Mouse (Mus musculus): ENCODE measurements at regions not wholly inside any gene's neighbourhood (a gene's known extent, or its start where the extent isn't known, plus 50 kb on each side); places are given as distances from the start of the nearest gene placed in this dataset.

DNA sequence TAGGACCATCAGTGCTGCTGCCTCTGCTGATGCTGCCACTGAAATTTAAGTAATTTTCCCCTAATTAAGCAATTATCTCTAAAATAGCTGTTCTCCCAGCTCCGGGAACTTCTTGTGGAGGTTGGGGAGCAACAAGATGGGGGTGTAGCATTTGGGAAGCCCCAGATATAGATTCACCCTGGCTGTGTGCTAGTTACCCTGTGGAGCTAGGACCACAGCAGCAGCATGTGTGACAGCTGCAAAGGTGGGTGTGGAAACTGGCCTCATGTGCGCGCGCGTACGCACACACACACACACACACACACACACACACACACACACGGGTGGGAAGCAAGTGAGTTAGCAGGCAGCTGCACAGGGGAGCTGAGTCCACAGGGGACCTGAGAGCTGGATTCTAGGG lies 126.2 kb upstream of the Sdk2 start:
- no peaks in the 10 kb centered on the region for H3K27me3 ChIP-seq (ENCODE audit: control insufficient read depth, insufficient read depth, low read length)
- WGBS, result 82% methylated on average over 7 of the region's 7 CpGs

DNA sequence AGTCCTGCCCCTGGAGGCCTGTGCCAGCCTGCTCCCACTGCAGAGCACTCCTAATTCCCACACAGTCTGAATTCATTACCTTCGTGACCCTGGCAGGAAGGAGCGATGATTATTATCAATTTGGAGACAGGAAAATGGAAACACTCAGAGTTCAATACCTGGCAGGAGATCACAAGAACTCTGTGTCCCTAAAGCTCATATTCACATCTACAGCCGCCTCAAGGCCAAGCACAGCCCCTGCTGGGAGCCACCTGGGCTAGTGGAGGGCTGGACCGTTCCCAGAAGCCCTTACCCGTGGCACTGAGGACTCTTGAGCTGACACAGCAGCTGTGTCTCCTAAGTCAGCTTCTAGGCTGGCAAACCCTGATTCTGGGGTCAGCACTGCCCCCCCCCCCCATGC lies 124.8 kb upstream of the Sdk2 start:
- 43% methylated on average over 5 of the region's 5 CpGs for WGBS
- H3K27ac ChIP-seq (replicated peaks; ENCODE audit: low read depth, low read length), result no peak overlapping the region
- no peak overlapping the region for H3K4me2 ChIP-seq (ENCODE audit: low read depth, low read length)
- no peaks in the 10 kb centered on the region; the same call in 1 of the 2 replicates for H3K36me3 ChIP-seq (replicated peaks; ENCODE audit: control insufficient read depth, insufficient read depth, low read depth, low read length)
- H3K4me3 ChIP-seq (ENCODE audit: low read depth, low read length), result no peak overlapping the region
- DNase-seq (ENCODE audit: low spot score), result no peak
- no peaks in the 10 kb centered on the region for H3K27me3 ChIP-seq (ENCODE audit: control insufficient read depth, insufficient read depth, low read length)
- no peaks in the 10 kb centered on the region for H3K4me1 ChIP-seq (ENCODE audit: control insufficient read depth, insufficient read depth, low read length)
- ATAC-seq (replicated peaks; ENCODE audit: insufficient number of reproducible peaks, low FRiP score, low TSS enrichment, low read depth), result no peak
- H3K9ac ChIP-seq (replicated peaks; ENCODE audit: low read length), result no peak overlapping the region
- H3K9me3 ChIP-seq (replicated peaks; ENCODE audit: control insufficient read depth, low read length), result no peaks in the 10 kb centered on the region

More for the DNA sequence above, 126.2 kb upstream of the Sdk2 start:
- DNase-seq (ENCODE audit: low spot score), result no peak
- no peak for ATAC-seq (replicated peaks; ENCODE audit: insufficient number of reproducible peaks, low FRiP score, low TSS enrichment, low read depth)
- Histone ChIP-seq H3K4me1 (ENCODE audit: control insufficient read depth, insufficient read depth, low read length) (no peaks in the 10 kb centered on the region), H3K9ac (replicated peaks; ENCODE audit: low read length) (no peak overlapping the region), H3K4me2 (ENCODE audit: low read depth, low read length) (no peak overlapping the region), H3K27ac (replicated peaks; ENCODE audit: low read depth, low read length) (no peak overlapping the region), H3K9me3 (replicated peaks; ENCODE audit: control insufficient read depth, low read length) (no peaks in the 10 kb centered on the region), H3K4me3 (ENCODE audit: low read depth, low read length) (no peak overlapping the region), H3K36me3 (replicated peaks; ENCODE audit: control insufficient read depth, insufficient read depth, low read depth, low read length) (no peaks in the 10 kb centered on the region; the same call in 1 of the 2 replicates)

DNA sequence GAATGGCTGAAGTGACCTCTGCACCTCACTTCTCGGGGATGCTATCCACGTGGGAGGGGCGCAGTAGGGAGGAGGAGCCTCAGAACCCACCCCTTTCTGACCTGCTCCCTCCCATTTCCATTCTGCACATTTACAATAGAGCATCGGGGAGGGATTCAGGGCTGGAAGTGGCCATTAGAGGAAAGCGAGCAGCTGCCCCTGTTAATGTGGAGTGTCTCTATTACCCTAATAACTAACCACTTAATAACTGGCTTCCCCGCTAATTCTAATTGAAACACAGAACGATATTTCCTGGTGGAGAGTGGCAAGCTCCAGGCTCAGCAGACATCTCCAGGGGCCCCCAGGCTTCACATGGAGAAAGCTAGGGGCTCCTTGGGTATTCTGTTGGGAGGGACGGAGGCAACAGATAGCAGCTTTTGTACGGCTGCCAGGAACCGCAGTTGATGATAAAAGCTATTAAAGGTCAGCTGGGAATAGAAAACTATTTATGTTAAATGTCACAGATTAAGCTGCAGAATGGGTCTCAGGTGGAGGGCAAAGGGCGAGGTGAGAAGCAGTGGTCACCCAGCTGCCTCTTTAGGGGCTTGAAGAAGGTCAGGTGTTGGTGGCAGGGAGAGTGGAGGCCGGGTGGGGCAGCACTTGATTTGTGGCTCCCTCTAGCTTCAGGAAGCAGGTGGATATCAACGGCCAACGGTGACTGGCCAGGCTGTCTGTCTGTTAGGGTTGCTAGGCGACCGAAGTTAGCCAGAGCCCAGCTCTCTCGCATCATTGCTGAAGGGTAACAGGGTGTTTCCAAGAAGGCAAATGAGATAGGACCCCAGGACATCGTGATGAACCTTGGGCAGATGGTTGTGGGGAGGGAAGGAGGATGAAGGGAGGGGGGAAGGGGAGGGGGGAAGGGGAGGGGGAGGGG lies 118.4 kb upstream of the Sdk2 start:
- Histone ChIP-seq H3K4me3 (ENCODE audit: low read depth, low read length) (no peak overlapping the region), H3K9ac (replicated peaks; ENCODE audit: low read length) (no peak overlapping the region), H3K27ac (replicated peaks; ENCODE audit: low read depth, low read length) (no peak overlapping the region), H3K4me2 (ENCODE audit: low read depth, low read length) (no peak overlapping the region), H3K9me3 (replicated peaks; ENCODE audit: control insufficient read depth, low read length) (no peaks in the 10 kb centered on the region), H3K27me3 (ENCODE audit: control insufficient read depth, insufficient read depth, low read length) (no peaks in the 10 kb centered on the region), H3K36me3 (replicated peaks; ENCODE audit: control insufficient read depth, insufficient read depth, low read depth, low read length) (no peaks in the 10 kb centered on the region; the same call in 1 of the 2 replicates), H3K4me1 (ENCODE audit: control insufficient read depth, insufficient read depth, low read length) (no peaks in the 10 kb centered on the region)
- DNase-seq (ENCODE audit: low spot score) (peak; percentile 58), ATAC-seq (replicated peaks; ENCODE audit: insufficient number of reproducible peaks, low FRiP score, low TSS enrichment, low read depth) (no peak)
- 41% methylated on average over 18 of the region's 18 CpGs for WGBS

DNA sequence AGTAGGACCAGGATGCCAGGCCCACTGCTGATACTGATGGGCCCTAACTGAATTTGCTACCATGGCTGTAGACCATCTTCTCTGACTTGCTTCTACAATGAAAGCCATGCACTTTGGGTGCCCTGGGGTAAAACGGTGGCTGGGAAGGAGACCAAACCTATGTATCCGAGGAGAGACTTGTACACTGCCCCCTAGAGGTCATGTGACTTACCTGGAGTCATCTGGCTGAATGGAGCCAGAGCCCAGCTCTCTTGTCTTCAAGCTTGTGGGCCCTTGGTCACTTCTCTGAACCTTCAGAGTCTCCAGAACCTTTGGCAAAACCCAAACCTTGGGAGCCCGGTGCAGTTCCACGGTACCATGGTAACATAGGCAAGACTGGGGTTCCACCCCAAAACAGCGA lies 117.6 kb upstream of the Sdk2 start:
- ATAC-seq (replicated peaks; ENCODE audit: insufficient number of reproducible peaks, low FRiP score, low TSS enrichment, low read depth) (no peak), DNase-seq (ENCODE audit: low spot score) (peak; percentile 40)
- Histone ChIP-seq H3K4me3 (ENCODE audit: low read depth, low read length) (no peak overlapping the region), H3K4me2 (ENCODE audit: low read depth, low read length) (no peak overlapping the region), H3K36me3 (replicated peaks; ENCODE audit: control insufficient read depth, insufficient read depth, low read depth, low read length) (no peaks in the 10 kb centered on the region), H3K9me3 (replicated peaks; ENCODE audit: control insufficient read depth, low read length) (no peaks in the 10 kb centered on the region), H3K27ac (replicated peaks; ENCODE audit: low read depth, low read length) (no peak overlapping the region), H3K4me1 (ENCODE audit: control insufficient read depth, insufficient read depth, low read length) (no peaks in the 10 kb centered on the region), H3K27me3 (ENCODE audit: control insufficient read depth, insufficient read depth, low read length) (no peaks in the 10 kb centered on the region), H3K9ac (replicated peaks; ENCODE audit: low read length) (no peak overlapping the region)
- 79% methylated on average over 5 of the region's 5 CpGs for WGBS

DNA sequence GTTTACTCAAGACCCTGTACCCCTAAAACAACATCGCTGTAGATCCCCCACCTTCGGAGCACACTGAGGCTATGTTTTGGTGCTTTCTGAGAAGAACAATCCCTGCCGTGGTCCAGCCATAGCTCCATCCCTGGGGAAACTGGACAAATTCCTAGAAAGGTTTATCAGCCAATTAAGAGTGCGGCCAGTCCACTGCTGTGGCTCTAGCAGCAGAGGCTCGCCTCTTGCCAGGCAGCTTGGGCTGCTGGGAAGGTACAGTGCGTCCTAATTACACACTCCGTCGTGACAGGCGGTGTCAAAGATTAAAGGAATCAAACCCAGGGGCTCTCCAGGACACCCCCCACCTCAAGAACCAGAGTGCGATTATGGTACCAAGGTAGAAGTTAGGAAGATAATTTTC lies 116.4 kb upstream of the Sdk2 start:
- Histone ChIP-seq H3K9ac (replicated peaks; ENCODE audit: low read length) (no peak overlapping the region), H3K27me3 (ENCODE audit: control insufficient read depth, insufficient read depth, low read length) (no peaks in the 10 kb centered on the region), H3K4me2 (ENCODE audit: low read depth, low read length) (no peak overlapping the region), H3K27ac (replicated peaks; ENCODE audit: low read depth, low read length) (no peak overlapping the region), H3K9me3 (replicated peaks; ENCODE audit: control insufficient read depth, low read length) (no peaks in the 10 kb centered on the region), H3K36me3 (replicated peaks; ENCODE audit: control insufficient read depth, insufficient read depth, low read depth, low read length) (no peaks in the 10 kb centered on the region), H3K4me3 (ENCODE audit: low read depth, low read length) (no peak overlapping the region), H3K4me1 (ENCODE audit: control insufficient read depth, insufficient read depth, low read length) (no peaks in the 10 kb centered on the region)
- no peak for DNase-seq (ENCODE audit: low spot score)
- no peak for ATAC-seq (replicated peaks; ENCODE audit: insufficient number of reproducible peaks, low FRiP score, low TSS enrichment, low read depth)
- WGBS, result 79% methylated on average over 10 of the region's 10 CpGs

DNA sequence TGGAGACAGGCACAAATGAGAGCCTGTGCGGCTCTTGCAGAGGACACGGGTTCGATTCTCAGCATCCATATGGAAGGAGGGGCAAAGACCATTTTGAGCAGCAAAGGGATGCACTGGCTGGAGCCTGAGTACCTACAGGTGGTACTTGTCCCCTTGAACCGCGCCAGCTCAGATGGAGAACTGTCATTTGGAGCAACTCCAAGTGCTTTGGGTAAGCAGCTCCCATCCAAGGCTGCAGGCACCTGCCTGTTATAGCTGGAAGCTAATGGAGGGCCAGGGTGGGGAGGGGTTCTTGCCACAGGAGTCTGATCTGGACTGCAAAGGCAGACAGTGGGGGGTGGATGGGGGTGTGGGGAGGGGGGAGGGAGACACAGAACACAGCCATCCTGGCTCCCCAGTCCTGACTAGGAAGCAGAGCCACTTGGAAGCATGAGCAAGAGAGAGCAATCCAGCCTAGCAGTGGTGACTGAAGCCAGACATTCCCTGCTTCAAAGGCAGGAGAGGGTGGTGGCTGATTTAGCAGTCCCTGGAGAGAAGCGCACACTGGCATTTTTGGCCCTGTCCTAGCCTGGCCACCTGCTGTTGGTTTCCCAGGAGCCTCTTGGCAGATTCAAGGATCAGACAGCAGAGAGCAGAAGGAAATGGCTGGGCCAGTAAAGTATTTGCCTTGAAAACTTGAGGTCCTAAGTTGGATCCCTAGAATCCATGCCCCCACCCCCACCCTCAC lies 112.1 kb upstream of the Sdk2 start:
- Histone ChIP-seq H3K9ac (replicated peaks; ENCODE audit: low read length) (no peak overlapping the region), H3K9me3 (replicated peaks; ENCODE audit: control insufficient read depth, low read length) (no peaks in the 10 kb centered on the region), H3K27ac (replicated peaks; ENCODE audit: low read depth, low read length) (no peak overlapping the region), H3K4me3 (ENCODE audit: low read depth, low read length) (no peak overlapping the region), H3K36me3 (replicated peaks; ENCODE audit: control insufficient read depth, insufficient read depth, low read depth, low read length) (no peaks in the 10 kb centered on the region), H3K27me3 (ENCODE audit: control insufficient read depth, insufficient read depth, low read length) (no peaks in the 10 kb centered on the region), H3K4me2 (ENCODE audit: low read depth, low read length) (no peak overlapping the region), H3K4me1 (ENCODE audit: control insufficient read depth, insufficient read depth, low read length) (no peaks in the 10 kb centered on the region; the same call in 1 of the 2 replicates)
- WGBS, result 63% methylated on average over 6 of the region's 6 CpGs
- 0 out of 2 replicates have a peak, but pooled peaks have one; percentile 29 for ATAC-seq (replicated peaks; ENCODE audit: insufficient number of reproducible peaks, low FRiP score, low TSS enrichment, low read depth)
- no peak for DNase-seq (ENCODE audit: low spot score)

DNA sequence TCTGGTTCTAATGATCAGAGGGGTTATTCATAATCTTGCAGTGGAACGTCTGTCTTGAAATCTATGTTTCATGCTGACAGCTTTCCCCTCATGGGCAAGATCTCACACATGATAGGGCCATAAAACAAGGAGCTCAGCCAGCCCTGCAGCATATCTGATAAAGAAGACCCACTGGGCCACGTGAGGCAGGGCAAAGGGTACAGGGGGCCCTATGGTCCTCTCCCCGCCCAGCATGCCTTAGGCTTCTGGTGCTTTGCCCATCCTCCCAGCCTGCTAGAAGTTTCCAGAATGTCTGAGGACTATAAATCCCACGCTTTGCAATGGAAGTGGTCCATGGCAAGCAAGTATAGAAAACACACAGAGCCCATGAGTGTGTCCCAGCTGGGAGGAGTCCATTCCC lies 110.9 kb upstream of the Sdk2 start:
- Histone ChIP-seq H3K27ac (replicated peaks; ENCODE audit: low read depth, low read length) (no peak overlapping the region), H3K27me3 (ENCODE audit: control insufficient read depth, insufficient read depth, low read length) (no peaks in the 10 kb centered on the region), H3K9ac (replicated peaks; ENCODE audit: low read length) (no peak overlapping the region), H3K9me3 (replicated peaks; ENCODE audit: control insufficient read depth, low read length) (no peaks in the 10 kb centered on the region), H3K4me3 (ENCODE audit: low read depth, low read length) (no peak overlapping the region), H3K36me3 (replicated peaks; ENCODE audit: control insufficient read depth, insufficient read depth, low read depth, low read length) (no peaks in the 10 kb centered on the region), H3K4me1 (ENCODE audit: control insufficient read depth, insufficient read depth, low read length) (no peaks in the 10 kb centered on the region; the same call in 1 of the 2 replicates), H3K4me2 (ENCODE audit: low read depth, low read length) (no peak overlapping the region)
- no peak for DNase-seq (ENCODE audit: low spot score)
- 47% methylated on average over 4 of the region's 4 CpGs for WGBS
- ATAC-seq (replicated peaks; ENCODE audit: insufficient number of reproducible peaks, low FRiP score, low TSS enrichment, low read depth), result no peak

DNA sequence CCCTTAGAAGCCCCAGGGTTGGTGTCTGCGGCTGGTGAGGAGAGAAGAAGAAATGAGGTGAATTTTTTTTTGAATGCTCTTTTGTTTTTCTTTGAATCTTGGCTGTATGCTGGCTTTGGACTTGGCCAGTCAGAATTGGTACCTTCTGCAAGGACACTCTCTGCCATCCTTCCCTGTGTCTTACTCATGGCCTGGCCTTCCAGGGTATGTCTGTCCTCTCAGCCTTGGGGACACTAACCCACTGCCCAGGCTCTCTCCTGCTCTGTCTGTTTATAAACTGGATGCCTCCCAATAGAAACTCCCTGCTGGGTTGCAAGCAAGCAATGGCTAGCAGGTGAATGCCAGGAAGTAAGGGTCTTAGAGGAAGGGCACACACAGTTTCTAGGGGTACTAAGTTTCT lies 110.4 kb upstream of the Sdk2 start:
- Histone ChIP-seq H3K4me2 (ENCODE audit: low read depth, low read length) (no peak overlapping the region), H3K27ac (replicated peaks; ENCODE audit: low read depth, low read length) (no peak overlapping the region), H3K27me3 (ENCODE audit: control insufficient read depth, insufficient read depth, low read length) (no peaks in the 10 kb centered on the region), H3K9ac (replicated peaks; ENCODE audit: low read length) (no peak overlapping the region), H3K4me1 (ENCODE audit: control insufficient read depth, insufficient read depth, low read length) (no peaks in the 10 kb centered on the region; the same call in 1 of the 2 replicates), H3K36me3 (replicated peaks; ENCODE audit: control insufficient read depth, insufficient read depth, low read depth, low read length) (no peaks in the 10 kb centered on the region), H3K9me3 (replicated peaks; ENCODE audit: control insufficient read depth, low read length) (no peaks in the 10 kb centered on the region), H3K4me3 (ENCODE audit: low read depth, low read length) (no peak overlapping the region)
- DNase-seq (ENCODE audit: low spot score) (no peak), ATAC-seq (replicated peaks; ENCODE audit: insufficient number of reproducible peaks, low FRiP score, low TSS enrichment, low read depth) (no peak)
- 65% methylated on average over 1 of the region's 1 CpGs for WGBS
